Mouse (Mus musculus): ENCODE data around the gene Bin2. TPM values are rescaled to one million over a fixed set of nuclear protein-coding genes. Genes with fewer than 3 reads are reported as not detected.

The Bin2 gene
- polyA plus RNA-seq, 1 experiment = 1.8 TPM

GRCm38 (mm10) chr15:100681770-100682169 is 12.4 kb upstream of the Bin2 start:
- TF ChIP-seq POLR2A (IDR thresholded peaks at IDR 0.05; ENCODE audit: borderline replicate concordance, extremely low read depth, insufficient read depth, insufficient read length, poor library complexity, severe bottlenecking) = no peak
- no peak for TF ChIP-seq CTCF (IDR thresholded peaks at IDR 0.05; ENCODE audit: borderline replicate concordance, extremely low read depth, insufficient read depth, insufficient read length)

GRCm38 (mm10) chr15:100680381-100680780 is 11.0 kb upstream of the Bin2 start:
- TF ChIP-seq POLR2A (IDR thresholded peaks at IDR 0.05; ENCODE audit: borderline replicate concordance, extremely low read depth, insufficient read depth, insufficient read length, poor library complexity, severe bottlenecking) (no peak), CTCF (IDR thresholded peaks at IDR 0.05; ENCODE audit: borderline replicate concordance, extremely low read depth, insufficient read depth, insufficient read length) (no peak)
- no peak for DNase-seq (ENCODE audit: low read depth)

More at GRCm38 (mm10) chr15:100681770-100682169, 12.4 kb upstream of the Bin2 start:
- DNase-seq (ENCODE audit: low read depth) = no peak

- no peak for TF ChIP-seq POLR2A (IDR thresholded peaks at IDR 0.05; ENCODE audit: borderline replicate concordance, extremely low read depth, insufficient read depth, insufficient read length, poor library complexity, severe bottlenecking)
- TF ChIP-seq CTCF (IDR thresholded peaks at IDR 0.05; ENCODE audit: borderline replicate concordance, extremely low read depth, insufficient read depth, insufficient read length) = no peak
- DNase-seq (ENCODE audit: low read depth) = no peak
These were observed 9.7 kb upstream of the Bin2 start for GRCm38 (mm10) chr15:100679005-100679404.

DNA sequence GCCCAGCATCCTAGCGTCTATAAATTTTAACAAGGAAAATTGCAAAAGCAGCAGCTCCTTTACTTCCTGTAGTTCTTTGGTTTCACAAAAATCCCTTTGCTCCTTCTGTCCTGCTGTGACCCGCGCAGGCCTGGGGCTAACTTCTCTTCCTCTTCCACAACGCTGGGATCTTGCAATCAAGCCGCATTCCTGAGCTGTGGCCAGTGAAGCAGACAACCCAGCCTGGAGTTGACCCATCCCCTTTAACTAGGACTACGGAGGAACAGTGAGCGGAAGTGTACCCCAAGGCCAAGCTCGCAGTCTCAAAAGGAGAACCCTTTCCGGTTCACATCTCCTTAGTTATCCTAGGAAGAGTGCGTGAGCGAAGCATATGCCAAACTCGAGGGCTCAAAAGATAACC is 9.2 kb upstream of the Bin2 start:
- TF ChIP-seq CTCF (IDR thresholded peaks at IDR 0.05; ENCODE audit: borderline replicate concordance, extremely low read depth, insufficient read depth, insufficient read length) (no peak), POLR2A (IDR thresholded peaks at IDR 0.05; ENCODE audit: borderline replicate concordance, extremely low read depth, insufficient read depth, insufficient read length, poor library complexity, severe bottlenecking) (no peak)
- no peak for DNase-seq (ENCODE audit: low read depth)

- DNase-seq (ENCODE audit: low read depth) = no peak
- TF ChIP-seq POLR2A (IDR thresholded peaks at IDR 0.05; ENCODE audit: borderline replicate concordance, extremely low read depth, insufficient read depth, insufficient read length, poor library complexity, severe bottlenecking) (no peak), CTCF (IDR thresholded peaks at IDR 0.05; ENCODE audit: borderline replicate concordance, extremely low read depth, insufficient read depth, insufficient read length) (no peak)
These were observed 8.3 kb upstream of the Bin2 start for GRCm38 (mm10) chr15:100677675-100678074.

- no peak for DNase-seq (ENCODE audit: low read depth)
- TF ChIP-seq CTCF (IDR thresholded peaks at IDR 0.05; ENCODE audit: borderline replicate concordance, extremely low read depth, insufficient read depth, insufficient read length) (no peak), POLR2A (IDR thresholded peaks at IDR 0.05; ENCODE audit: borderline replicate concordance, extremely low read depth, insufficient read depth, insufficient read length, poor library complexity, severe bottlenecking) (no peak)
These were observed 7.2 kb upstream of the Bin2 start for GRCm38 (mm10) chr15:100676521-100676920.

- DNase-seq (ENCODE audit: low read depth) = no peak
- TF ChIP-seq CTCF (IDR thresholded peaks at IDR 0.05; ENCODE audit: borderline replicate concordance, extremely low read depth, insufficient read depth, insufficient read length) (no peak), POLR2A (IDR thresholded peaks at IDR 0.05; ENCODE audit: borderline replicate concordance, extremely low read depth, insufficient read depth, insufficient read length, poor library complexity, severe bottlenecking) (no peak)
These were observed 6.1 kb upstream of the Bin2 start for GRCm38 (mm10) chr15:100675486-100675885.

- TF ChIP-seq POLR2A (IDR thresholded peaks at IDR 0.05; ENCODE audit: borderline replicate concordance, extremely low read depth, insufficient read depth, insufficient read length, poor library complexity, severe bottlenecking) (no peak), CTCF (IDR thresholded peaks at IDR 0.05; ENCODE audit: borderline replicate concordance, extremely low read depth, insufficient read depth, insufficient read length) (no peak)
- no peak for DNase-seq (ENCODE audit: low read depth)
These were observed 5.2 kb upstream of the Bin2 start for GRCm38 (mm10) chr15:100674566-100674965.

- no peak for DNase-seq (ENCODE audit: low read depth)
- TF ChIP-seq POLR2A (IDR thresholded peaks at IDR 0.05; ENCODE audit: borderline replicate concordance, extremely low read depth, insufficient read depth, insufficient read length, poor library complexity, severe bottlenecking) (no peak), CTCF (IDR thresholded peaks at IDR 0.05; ENCODE audit: borderline replicate concordance, extremely low read depth, insufficient read depth, insufficient read length) (no peak)
These were observed 4.4 kb upstream of the Bin2 start for GRCm38 (mm10) chr15:100673585-100674391.

DNA sequence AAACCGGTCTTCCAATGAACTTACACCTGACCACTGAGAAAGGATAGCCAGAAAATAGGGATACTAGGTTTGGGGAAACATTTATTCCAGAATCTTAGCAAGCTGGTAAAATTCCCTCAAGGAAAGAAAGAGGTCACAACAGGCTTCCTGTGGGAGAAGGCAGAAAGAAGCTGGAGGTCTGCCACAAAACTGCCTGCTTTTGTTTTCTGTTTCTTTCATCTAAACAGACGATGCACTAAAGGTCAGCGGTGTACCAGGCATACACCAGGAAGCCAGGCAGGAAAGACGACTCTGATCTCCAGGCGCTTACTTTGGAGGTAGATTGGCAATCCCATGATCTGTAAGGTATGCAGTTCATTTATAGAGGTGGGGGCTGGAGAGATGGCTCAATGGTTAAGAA is 1.5 kb upstream of the Bin2 start:
- DNase-seq (ENCODE audit: low read depth) = no peak
- no peak for TF ChIP-seq POLR2A (IDR thresholded peaks at IDR 0.05; ENCODE audit: borderline replicate concordance, extremely low read depth, insufficient read depth, insufficient read length, poor library complexity, severe bottlenecking)
- no peak for TF ChIP-seq CTCF (IDR thresholded peaks at IDR 0.05; ENCODE audit: borderline replicate concordance, extremely low read depth, insufficient read depth, insufficient read length)

DNA sequence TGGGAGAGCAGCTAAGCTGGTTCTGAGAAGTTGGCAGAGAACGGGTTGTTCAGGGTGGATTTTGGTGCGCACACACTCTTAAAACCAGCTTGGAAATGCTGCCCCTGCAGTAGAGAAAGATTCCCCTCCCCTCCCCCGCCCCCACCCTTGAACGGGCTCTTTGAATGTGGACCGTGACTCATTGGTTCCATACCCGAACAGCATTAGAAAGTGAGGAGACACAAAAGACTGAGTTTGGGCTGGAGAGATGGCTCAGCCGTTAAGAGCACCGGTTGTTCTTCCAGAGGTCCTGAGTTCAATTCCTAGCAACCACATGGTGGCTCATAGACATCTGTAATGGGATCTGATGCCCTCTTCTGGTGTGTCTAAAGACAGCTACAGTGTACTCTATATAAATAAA is 651 bp upstream of the Bin2 start:
- TF ChIP-seq CTCF (IDR thresholded peaks at IDR 0.05; ENCODE audit: borderline replicate concordance, extremely low read depth, insufficient read depth, insufficient read length) (no peak), POLR2A (IDR thresholded peaks at IDR 0.05; ENCODE audit: borderline replicate concordance, extremely low read depth, insufficient read depth, insufficient read length, poor library complexity, severe bottlenecking) (no peak)
- no peak for DNase-seq (ENCODE audit: low read depth)

Measured in brain, embryonic 14.5 days (tissue).